Mouse (Mus musculus) limb, embryonic 12.5 days (tissue): ENCODE results near the gene Atxn1. TPM values are rescaled to one million over a fixed set of nuclear protein-coding genes. Genes with fewer than 3 reads are reported as not detected.

Experiments
- ATAC-seq: fragments of 200-750 bp; cut with Nextera tagmentation; 2 replicates; pipeline ENCODE4 v1.8.0; 2017; ENCODE audit warnings: low read depth, moderate TSS enrichment; ENCODE audit not compliant: insufficient number of reproducible peaks, insufficient read depth, low FRiP score, low TSS enrichment
- H3K27ac ChIP-seq: fragments of 300-500 bp; sonication (generic); 2 replicates; pipeline ENCODE4 v1.5.1; 2016; ENCODE audit warnings: mild to moderate bottlenecking, moderate library complexity
- H3K27me3 ChIP-seq: fragments of 300-500 bp; sonication (generic); 2 replicates; pipeline ENCODE4 v1.6.1; 2016; ENCODE audit warnings: mild to moderate bottlenecking, moderate library complexity
- H3K36me3 ChIP-seq: fragments of 300-500 bp; sonication (generic); 2 replicates; pipeline ENCODE4 v1.6.1; 2016; ENCODE audit warnings: mild to moderate bottlenecking, moderate library complexity
- H3K4me1 ChIP-seq: fragments of 300-500 bp; sonication (generic); replicated peaks from 2 replicates; pipeline ENCODE4 v1.6.1; 2016
- H3K4me2 ChIP-seq: fragments of 300-500 bp; sonication (generic); 2 replicates; pipeline ENCODE4 v1.6.1; 2016; ENCODE audit warnings: mild to moderate bottlenecking, moderate library complexity
- H3K4me3 ChIP-seq: fragments of 300-500 bp; sonication (generic); replicated peaks from 2 replicates; pipeline ENCODE4 v1.5.1; 2016; ENCODE audit warnings: mild to moderate bottlenecking
- H3K9ac ChIP-seq: fragments of 300-500 bp; sonication (generic); replicated peaks from 2 replicates; pipeline ENCODE4 v1.6.1; 2016; ENCODE audit warnings: mild to moderate bottlenecking, moderate library complexity
- H3K9me3 ChIP-seq: fragments of 300-500 bp; sonication (generic); 2 replicates; pipeline ENCODE4 v1.6.1; 2016; ENCODE audit warnings: mild to moderate bottlenecking, moderate library complexity
- WGBS: fragments of 180-500 bp; shearing (Covaris S2); methylation state at CpG from one replicate; pipeline ENCODE4 v1.1.7; 2016; 5-methylcytosine and 5-hydroxymethylcytosine counted together
- polyA plus RNA-seq: library from polyadenylated mRNA; unstranded; fragments of >200 nt; fragmentation: Nextera tagmentation; extraction: Ambion mirVana; gene quantifications from 2 replicates; pipeline ENCODE4 v1.2.1, GENCODE M21; 2016

Atxn1 gene
- polyA plus RNA-seq, 1 experiment from 2014 or later, result 2.5 TPM

GRCm38 (mm10) chr13:45661283-45662185 is 303.3 kb downstream of the Atxn1 start:
- Histone ChIP-seq H3K27ac (no peak overlapping the region), H3K36me3 (no peaks in the 10 kb centered on the region), H3K9me3 (no peaks in the 10 kb centered on the region), H3K4me1 (no peaks in the 10 kb centered on the region), H3K27me3 (no peaks in the 10 kb centered on the region), H3K4me2 (no peak overlapping the region), H3K9ac (no peak overlapping the region), H3K4me3 (no peak overlapping the region)
- WGBS, result 85% methylated on average over 12 of the region's 12 CpGs
- no peak for ATAC-seq

DNA sequence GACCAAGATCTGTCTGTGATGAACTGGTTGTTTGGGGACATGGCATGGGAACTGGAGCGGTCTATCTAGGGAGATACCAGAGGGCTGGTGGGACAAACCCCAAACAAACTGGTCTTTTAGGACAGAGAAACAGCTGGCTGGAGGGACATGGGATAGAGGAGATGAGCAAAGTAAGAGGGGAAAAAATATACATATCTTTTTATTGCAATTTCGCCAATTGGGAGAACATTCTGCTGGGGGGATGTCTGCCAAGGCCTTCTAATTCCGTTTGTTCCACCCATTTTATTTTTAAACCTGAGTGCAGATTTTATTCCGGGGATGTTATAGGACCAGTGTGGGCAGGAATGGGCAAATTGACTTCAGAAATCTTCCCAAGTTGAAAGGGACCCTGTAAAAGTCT is 305.0 kb downstream of the Atxn1 start:
- Histone ChIP-seq H3K9me3 (no peaks in the 10 kb centered on the region), H3K9ac (no peak overlapping the region), H3K4me1 (no peaks in the 10 kb centered on the region), H3K36me3 (no peaks in the 10 kb centered on the region), H3K4me3 (no peak overlapping the region), H3K4me2 (no peak overlapping the region), H3K27me3 (no peaks in the 10 kb centered on the region), H3K27ac (no peak overlapping the region)
- ATAC-seq, result no peak
- WGBS, result 83% methylated on average over 4 of the region's 4 CpGs

GRCm38 (mm10) chr13:45658343-45658742 is 306.5 kb downstream of the Atxn1 start:
- no peak overlapping the region for H3K27ac ChIP-seq
- no peak overlapping the region for H3K4me3 ChIP-seq
- no peaks in the 10 kb centered on the region for H3K27me3 ChIP-seq
- H3K4me2 ChIP-seq, result no peak overlapping the region
- no peak for ATAC-seq
- H3K9ac ChIP-seq, result no peak overlapping the region
- WGBS, result 89% methylated on average over 5 of the region's 5 CpGs
- H3K4me1 ChIP-seq, result no peaks in the 10 kb centered on the region
- no peaks in the 10 kb centered on the region for H3K9me3 ChIP-seq
- H3K36me3 ChIP-seq, result no peaks in the 10 kb centered on the region

GRCm38 (mm10) chr13:45657176-45657575 is 307.6 kb downstream of the Atxn1 start:
- 100% methylated on average over 1 of the region's 1 CpGs for WGBS
- no peak overlapping the region for H3K4me3 ChIP-seq
- H3K4me2 ChIP-seq, result no peak overlapping the region
- H3K36me3 ChIP-seq, result no peaks in the 10 kb centered on the region
- no peaks in the 10 kb centered on the region for H3K27me3 ChIP-seq
- H3K4me1 ChIP-seq, result no peaks in the 10 kb centered on the region
- no peak overlapping the region for H3K9ac ChIP-seq
- no peak overlapping the region for H3K27ac ChIP-seq
- no peak for ATAC-seq
- 0 out of 2 replicates have a peak, but pooled peaks cover 3% of the 10 kb centered on the region for H3K9me3 ChIP-seq

DNA sequence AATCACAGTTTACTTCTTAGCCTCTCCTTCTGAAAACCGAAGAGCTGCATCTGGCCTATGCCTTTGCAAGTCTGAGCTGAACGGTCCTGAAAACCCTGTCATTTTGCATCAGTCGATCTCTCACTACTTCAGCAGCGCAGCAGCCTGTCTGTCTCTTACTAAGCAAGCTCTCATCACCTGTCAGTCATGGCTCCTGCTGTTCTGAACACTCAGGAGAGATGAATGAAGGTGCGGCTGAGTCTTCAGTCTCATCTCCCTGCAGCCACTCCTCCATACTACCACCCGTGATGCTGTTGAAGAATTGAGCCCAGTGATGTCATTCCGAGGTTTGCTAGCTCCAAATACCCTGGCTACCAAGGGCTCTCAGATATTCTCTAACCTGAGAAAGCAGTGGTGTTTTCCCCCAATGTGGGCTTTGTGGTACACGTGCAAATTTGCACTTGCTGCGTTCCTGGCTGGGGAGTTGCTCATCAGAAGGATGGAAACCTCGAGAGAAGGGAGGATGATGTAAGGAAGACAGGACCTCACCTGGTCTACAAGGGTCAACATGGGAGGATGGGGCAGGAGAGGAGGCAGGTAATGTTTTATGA is 313.1 kb downstream of the Atxn1 start:
- no peaks in the 10 kb centered on the region for H3K4me1 ChIP-seq
- no peak overlapping the region for H3K4me2 ChIP-seq
- H3K27ac ChIP-seq, result no peak overlapping the region
- H3K27me3 ChIP-seq, result no peaks in the 10 kb centered on the region
- ATAC-seq, result no peak
- H3K4me3 ChIP-seq, result no peak overlapping the region
- H3K9ac ChIP-seq, result no peak overlapping the region
- H3K9me3 ChIP-seq, result 0 out of 2 replicates have a peak, but pooled peaks cover 3% of the 10 kb centered on the region
- H3K36me3 ChIP-seq, result no peaks in the 10 kb centered on the region
- 79% methylated on average over 10 of the region's 10 CpGs for WGBS

DNA sequence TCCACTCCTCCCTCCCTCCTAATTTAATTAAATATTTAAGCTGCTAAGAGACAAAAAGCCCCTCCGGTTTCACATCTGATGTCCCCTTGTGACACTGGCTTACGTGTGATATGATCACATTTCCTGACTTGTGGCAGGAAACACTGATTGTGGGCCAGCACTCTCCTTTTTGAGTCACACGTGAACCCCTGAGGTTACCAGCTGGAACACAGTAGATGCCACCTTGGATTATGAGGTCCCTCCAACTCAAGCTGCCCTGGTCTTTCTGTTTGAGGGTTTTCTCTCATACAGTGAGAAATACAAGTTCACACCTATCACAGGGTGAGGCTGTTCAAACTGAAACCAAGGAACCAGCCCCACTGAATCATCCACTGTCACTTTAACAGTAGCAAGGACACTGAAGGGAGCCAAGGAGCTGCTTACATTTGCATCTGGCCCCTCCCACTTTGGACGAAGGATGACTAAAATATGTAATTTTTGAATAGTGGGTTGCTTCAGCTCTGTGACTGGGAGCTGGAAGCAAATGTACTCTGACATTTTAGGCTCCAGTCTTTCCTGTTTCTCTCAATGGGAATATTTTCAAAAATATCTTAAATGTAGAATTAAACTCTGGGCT is 315.5 kb downstream of the Atxn1 start:
- no peak overlapping the region for H3K27ac ChIP-seq
- no peak overlapping the region for H3K4me2 ChIP-seq
- no peaks in the 10 kb centered on the region for H3K27me3 ChIP-seq
- WGBS, result 79% methylated on average over 4 of the region's 4 CpGs
- ATAC-seq, result no peak
- peaks cover 9% of the 10 kb centered on the region; the same call in 1 of the 2 replicates for H3K4me1 ChIP-seq
- 0 out of 2 replicates have a peak, but pooled peaks cover 3% of the 10 kb centered on the region for H3K9me3 ChIP-seq
- H3K9ac ChIP-seq, result no peak overlapping the region
- no peak overlapping the region for H3K4me3 ChIP-seq
- H3K36me3 ChIP-seq, result no peaks in the 10 kb centered on the region

GRCm38 (mm10) chr13:45643780-45644395 is 320.9 kb downstream of the Atxn1 start:
- 0 out of 2 replicates have a peak, but pooled peaks cover 4% of the 10 kb centered on the region for H3K27me3 ChIP-seq
- ATAC-seq, result no peak
- 0 out of 2 replicates have a peak overlapping the region, but pooled peaks have one; percentile 12 for H3K27ac ChIP-seq
- H3K4me3 ChIP-seq, result no peak overlapping the region
- no peak overlapping the region for H3K4me2 ChIP-seq
- peaks cover 18% of the 10 kb centered on the region for H3K4me1 ChIP-seq
- H3K9me3 ChIP-seq, result no peaks in the 10 kb centered on the region
- WGBS, result 59% methylated on average over 6 of the region's 6 CpGs
- no peak overlapping the region for H3K9ac ChIP-seq
- H3K36me3 ChIP-seq, result no peaks in the 10 kb centered on the region

GRCm38 (mm10) chr13:45642913-45643312 is 321.9 kb downstream of the Atxn1 start:
- Histone ChIP-seq H3K9me3 (no peaks in the 10 kb centered on the region), H3K4me2 (no peak overlapping the region), H3K4me3 (no peak overlapping the region), H3K27me3 (0 out of 2 replicates have a peak, but pooled peaks cover 4% of the 10 kb centered on the region), H3K4me1 (peaks cover 18% of the 10 kb centered on the region), H3K9ac (no peak overlapping the region), H3K36me3 (no peaks in the 10 kb centered on the region), H3K27ac (no peak overlapping the region)
- no peak for ATAC-seq
- 73% methylated on average over 7 of the region's 7 CpGs for WGBS

- H3K4me1 ChIP-seq, result peaks cover 18% of the 10 kb centered on the region
- no peak for ATAC-seq
- no peaks in the 10 kb centered on the region for H3K36me3 ChIP-seq
- WGBS, result 63% methylated on average over 5 of the region's 5 CpGs
- H3K27me3 ChIP-seq, result 0 out of 2 replicates have a peak, but pooled peaks cover 4% of the 10 kb centered on the region
- H3K9ac ChIP-seq, result no peak overlapping the region
- H3K27ac ChIP-seq, result no peak overlapping the region
- no peak overlapping the region for H3K4me3 ChIP-seq
- H3K9me3 ChIP-seq, result no peaks in the 10 kb centered on the region
- no peak overlapping the region for H3K4me2 ChIP-seq
These were observed 324.4 kb downstream of the Atxn1 start for GRCm38 (mm10) chr13:45640431-45640830.

- Histone ChIP-seq H3K36me3 (no peaks in the 10 kb centered on the region), H3K27me3 (0 out of 2 replicates have a peak, but pooled peaks cover 4% of the 10 kb centered on the region), H3K4me3 (no peak overlapping the region), H3K9ac (no peak overlapping the region), H3K4me1 (no peaks in the 10 kb centered on the region), H3K9me3 (no peaks in the 10 kb centered on the region), H3K4me2 (no peak overlapping the region), H3K27ac (no peak overlapping the region)
- ATAC-seq, result no peak
- 82% methylated on average over 1 of the region's 1 CpGs for WGBS
These were observed 326.5 kb downstream of the Atxn1 start for GRCm38 (mm10) chr13:45638281-45638680.

- Histone ChIP-seq H3K36me3 (no peaks in the 10 kb centered on the region), H3K4me2 (no peak overlapping the region), H3K9me3 (no peaks in the 10 kb centered on the region), H3K4me3 (no peak overlapping the region), H3K9ac (no peak overlapping the region), H3K4me1 (no peaks in the 10 kb centered on the region), H3K27me3 (no peaks in the 10 kb centered on the region), H3K27ac (no peak overlapping the region)
- 51% methylated on average over 8 of the region's 8 CpGs for WGBS
- no peak for ATAC-seq
These were observed 327.5 kb downstream of the Atxn1 start for GRCm38 (mm10) chr13:45637324-45637723.
